Mouse (Mus musculus): ENCODE results near the gene Slc18a2. TPM values are rescaled to one million over a fixed set of nuclear protein-coding genes. Genes with fewer than 3 reads are reported as not detected.

Slc18a2 gene
- total RNA-seq, 2 experiments from 2014 or later, result 0.37 TPM; not detected in 1

GRCm38 (mm10) chr19:59344304-59344711, 83.6 kb downstream of the Slc18a2 start:
- intact Hi-C loops (cut with DNase I), result no loop called here
- peak overlapping the region; percentile 74 for H3K4me3 ChIP-seq
- DNase-seq (ENCODE audit: extremely low spot score in 1 of 2, low spot score in 2 of 2), result peak; percentile 15 to 18
- peak overlapping the region; percentile 92; the same call in 1 of the 2 replicates for H3K27ac ChIP-seq
- no peak for TF ChIP-seq CTCF (IDR thresholded peaks at IDR 0.05)

GRCm38 (mm10) chr19:59345081-59345657, 84.5 kb downstream of the Slc18a2 start:
- Histone ChIP-seq H3K27ac (peak overlapping the region; percentile 92), H3K4me3 (peak overlapping the region; percentile 74)
- DNase-seq (ENCODE audit: extremely low spot score in 1 of 2, low spot score in 2 of 2), result no peak
- intact Hi-C loops (cut with DNase I), result no loop called here
- peak; percentile 19 for TF ChIP-seq CTCF (IDR thresholded peaks at IDR 0.05)

Other genes starting within 250 kb of the Slc18a2 start
- 10 to 100 TPM; 17.6 to 19.5 TPM for gene Shtn1, start 184.8 kb upstream of the Slc18a2 start, total RNA-seq (2021)
- 1 to 10 TPM; 1.4 to 2.9 TPM for gene Vax1, start 90.8 kb upstream of the Slc18a2 start, total RNA-seq (2021)
- gene Kcnk18, start 41.7 kb upstream of the Slc18a2 start, total RNA-seq (2021), result not detected
- 100 to 1,000 TPM; 226 to 242 TPM for gene Rps12-ps3, start 61.4 kb downstream of the Slc18a2 start, total RNA-seq (2021)
- 10 to 100 TPM; 58.0 to 58.1 TPM for gene Pdzd8, start 84.9 kb downstream of the Slc18a2 start, total RNA-seq (2021)
- gene Emx2, start 197.5 kb downstream of the Slc18a2 start, total RNA-seq (2021), result 10 to 100 TPM; 14.5 to 15.6 TPM